9 mouse cellular contexts compared by ENCODE assay signal in genomic region chr12:82616486-82616812, GRCm38 (mm10). TPM values are rescaled to one million over a fixed set of nuclear protein-coding genes. Genes with fewer than 3 reads are reported as not detected.
DNase-seq lines count a peak whose midpoint lies in the region; TF ChIP-seq lines count a peak whose summit lies in the region.
"Had no signal": no experiment of that assay in that cellular context is flagged by ENCODE, and none has a peak within 500 bp of the region (broad histone marks: within the 10 kb centered on the region; RNA-seq: fewer than 3 reads in every experiment).

No protein-coding gene starts in this region.

- peak overlapping the region; percentile 67 for H3K4me3 ChIP-seq in kidney, adult 2 months (ENCODE audit: insufficient read depth, low read depth, low read length)
- H3K4me3 ChIP-seq in cortical plate, adult 2 months (ENCODE audit: insufficient read depth, low read length) = peak overlapping the region; percentile 65
- peak overlapping the region; percentile 71 for H3K4me3 ChIP-seq in hindbrain, embryonic 10.5 days

- H3K27me3 ChIP-seq in kidney, adult 2 months (replicated peaks; ENCODE audit: control insufficient read depth, insufficient read depth, low read length) = no peaks in the 10 kb centered on the region; the same call in 1 of the 2 replicates
- peaks cover 66% of the 10 kb centered on the region for H3K27me3 ChIP-seq in hindbrain, embryonic 10.5 days (ENCODE audit: insufficient read depth, poor library complexity, severe bottlenecking)

- 4% methylated on average over 19 of the region's 19 CpGs for WGBS in kidney, adult 2 months
- 3% methylated on average over 19 of the region's 19 CpGs for WGBS in hindbrain, embryonic 10.5 days

- H3K4me1 ChIP-seq in kidney, adult 2 months (ENCODE audit: control insufficient read depth, insufficient read depth, low read length) = no peaks in the 10 kb centered on the region
- H3K4me1 ChIP-seq in cortical plate, adult 2 months (ENCODE audit: control insufficient read depth, insufficient read depth, low read length) = no peaks in the 10 kb centered on the region
- peaks cover 17% of the 10 kb centered on the region for H3K4me1 ChIP-seq in hindbrain, embryonic 10.5 days (replicated peaks)

- no peak for TF ChIP-seq CTCF in kidney, adult 2 months (conservative IDR thresholded peaks at IDR 0.05; ENCODE audit: insufficient read depth, insufficient read length, low read depth, low read length)
- no peak for TF ChIP-seq CTCF in cortical plate, adult 2 months (IDR thresholded peaks at IDR 0.05; ENCODE audit: extremely low read depth, insufficient read depth, low read length)

- no peaks in the 10 kb centered on the region for H3K9me3 ChIP-seq in hindbrain, embryonic 10.5 days
- H3K9me3 ChIP-seq: G1E had no signal

- H3K27ac ChIP-seq in kidney, adult 2 months (ENCODE audit: insufficient read depth, low read depth, low read length) = no peak overlapping the region
- no peak overlapping the region for H3K27ac ChIP-seq in cortical plate, adult 2 months (ENCODE audit: insufficient read depth, low read length)
- peak overlapping the region; percentile 73 for H3K27ac ChIP-seq in hindbrain, embryonic 10.5 days

- TF ChIP-seq POLR2A in kidney, adult 2 months (IDR thresholded peaks at IDR 0.05; ENCODE audit: low read depth, low read length) = no peak
- TF ChIP-seq POLR2A in cortical plate, adult 2 months (IDR thresholded peaks at IDR 0.05; ENCODE audit: extremely low read depth, insufficient read depth, low read length) = no peak

- no peaks in the 10 kb centered on the region for H3K36me3 ChIP-seq in kidney, adult 2 months (ENCODE audit: control insufficient read depth, insufficient read depth, low read length)
- no peaks in the 10 kb centered on the region for H3K36me3 ChIP-seq in hindbrain, embryonic 10.5 days
- H3K36me3 ChIP-seq: G1E had no signal

- DNase-seq in kidney, adult 2 months = no peak
- DNase-seq in kidney, adult 8-10 months = no peak
- DNase-seq in hindbrain, embryonic 10.5 days (ENCODE audit: low spot score) = no peak
- DNase-seq in lung, postnatal 36 days = peak; percentile 10
- DNase-seq in ovary, postnatal 14 days (ENCODE audit: low spot score) = no peak
- DNase-seq in ovary, postnatal 10 days (ENCODE audit: low spot score) = no peak
- no peak for DNase-seq in B cell, adult 2 months

RNA-seq across cellular contexts. Expression of gene Rgs6, which starts 28.4 kb away (rescaled TPM):
- 2.9 and 3.2 TPM in 2 replicates for polyA plus RNA-seq in kidney, adult 2 months (2012; rRNA removed)
- 40.0 and 41.0 TPM in 2 replicates for polyA plus RNA-seq in cortical plate, adult 2 months (2012; rRNA removed)
- 0.31 and 0.36 TPM in 2 replicates for polyA plus RNA-seq in hindbrain, embryonic 10.5 days (2016; fragmentation: Nextera tagmentation; extraction: Ambion mirVana)
- polyA plus RNA-seq: G1E had no signal
